Mouse (Mus musculus) cerebellum, postnatal 4 days (tissue): ENCODE data around the gene Nckipsd.

Source experiments
- DNase-seq, 2 experiments: peaks; one replicate each; pipeline ENCODE4 v3.0.0; 2022; ENCODE audit warnings: low spot score in 2 of 2, mixed read lengths in 1 of 2

The Nckipsd gene

GRCm38 (mm10) chr9:108848419-108848818, 40.3 kb downstream of the Nckipsd start:
- no peak for DNase-seq

DNA sequence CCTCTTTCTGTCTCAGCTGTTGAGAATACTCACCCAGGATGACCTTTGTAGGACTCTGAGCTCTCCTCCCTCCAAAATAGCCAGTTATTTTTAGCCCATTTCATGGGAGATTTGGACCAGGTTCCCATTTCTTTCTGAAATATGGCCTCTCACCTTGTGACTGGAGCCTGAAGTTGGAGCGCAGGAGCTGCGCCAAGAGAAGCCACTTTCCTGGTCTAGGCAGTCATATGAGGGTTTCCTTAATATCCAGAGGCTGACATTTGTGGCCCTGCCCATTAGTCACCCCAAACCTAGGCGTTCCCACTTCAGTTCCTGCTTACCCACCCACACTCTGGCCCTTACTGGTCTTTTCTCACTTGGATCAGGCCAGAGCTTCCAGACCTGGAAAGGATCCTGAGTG, 44.8 kb downstream of the Nckipsd start, which contains the start of gene Slc26a6:
Gene Slc26a6, plus strand, starts transcription at position 308 of the 400 bp plus-strand sequence.
- no peak for DNase-seq

DNA sequence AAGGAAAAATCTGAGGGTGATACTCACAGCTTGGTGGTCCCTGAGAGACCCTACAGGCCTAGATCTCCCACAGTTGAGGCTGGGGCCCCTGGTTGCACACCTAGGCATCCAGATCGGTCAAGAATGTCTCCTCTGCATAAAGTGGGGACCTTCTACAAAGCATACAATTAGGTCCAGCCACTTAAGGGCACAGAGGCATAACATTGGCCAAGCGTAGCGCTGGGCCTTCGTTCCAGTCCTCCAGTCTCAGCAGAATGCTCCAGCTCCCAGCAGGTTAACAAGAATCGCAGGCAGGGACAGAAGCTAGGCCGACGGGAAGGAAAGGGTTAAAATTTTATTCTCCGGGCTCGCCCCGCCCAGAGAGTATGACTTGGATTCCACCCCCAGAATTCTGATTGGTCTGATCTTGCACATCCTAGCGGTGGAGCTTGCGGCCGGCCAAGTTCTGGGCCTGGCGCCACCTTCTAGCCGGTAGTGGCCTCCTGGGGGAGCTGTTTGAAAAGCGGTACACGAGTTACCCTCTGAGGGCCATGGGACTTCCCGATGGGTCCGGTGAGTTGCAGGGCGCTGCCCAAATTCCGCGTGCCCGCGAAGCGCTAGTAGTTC, 45.6 kb downstream of the Nckipsd start:
- peak; percentile 65 to 87 for DNase-seq

GRCm38 (mm10) chr9:108854241-108854696, 46.1 kb downstream of the Nckipsd start:
- peak; percentile 52 to 80 for DNase-seq

DNA sequence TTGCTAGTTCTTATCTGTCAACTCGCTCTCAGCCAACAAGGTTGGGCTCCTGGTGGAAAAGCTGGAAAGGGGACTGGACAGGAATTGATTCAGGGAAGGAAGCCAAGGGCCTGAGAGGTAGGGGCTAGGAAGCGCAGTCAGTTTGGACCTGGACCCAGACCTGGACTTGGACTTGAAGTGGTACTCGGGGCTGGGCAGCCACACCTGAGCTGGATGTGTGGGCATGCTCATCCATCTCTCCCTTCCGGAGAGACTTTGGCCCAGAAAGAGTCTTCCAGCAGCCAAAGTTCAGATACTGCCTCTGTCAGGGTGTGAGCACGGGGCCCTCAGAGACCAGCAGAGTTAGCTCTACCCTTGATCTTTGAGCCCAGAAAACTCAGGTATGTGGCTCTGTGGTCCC, 47.2 kb downstream of the Nckipsd start:
- no peak for DNase-seq

- no peak for DNase-seq
Measured at GRCm38 (mm10) chr9:108858792-108859527, 50.8 kb downstream of the Nckipsd start.
